Mouse (Mus musculus): Measurements from ENCODE around the gene Arl16. TPM values are rescaled to one million over a fixed set of nuclear protein-coding genes. Genes with fewer than 3 reads are reported as not detected.
A peak's percentile ranks its signal among the peaks of the same experiment; 100 is the strongest.

Arl16 gene
- polyA plus RNA-seq, 1 experiment from 2014 or later, result 56.4 TPM

DNA sequence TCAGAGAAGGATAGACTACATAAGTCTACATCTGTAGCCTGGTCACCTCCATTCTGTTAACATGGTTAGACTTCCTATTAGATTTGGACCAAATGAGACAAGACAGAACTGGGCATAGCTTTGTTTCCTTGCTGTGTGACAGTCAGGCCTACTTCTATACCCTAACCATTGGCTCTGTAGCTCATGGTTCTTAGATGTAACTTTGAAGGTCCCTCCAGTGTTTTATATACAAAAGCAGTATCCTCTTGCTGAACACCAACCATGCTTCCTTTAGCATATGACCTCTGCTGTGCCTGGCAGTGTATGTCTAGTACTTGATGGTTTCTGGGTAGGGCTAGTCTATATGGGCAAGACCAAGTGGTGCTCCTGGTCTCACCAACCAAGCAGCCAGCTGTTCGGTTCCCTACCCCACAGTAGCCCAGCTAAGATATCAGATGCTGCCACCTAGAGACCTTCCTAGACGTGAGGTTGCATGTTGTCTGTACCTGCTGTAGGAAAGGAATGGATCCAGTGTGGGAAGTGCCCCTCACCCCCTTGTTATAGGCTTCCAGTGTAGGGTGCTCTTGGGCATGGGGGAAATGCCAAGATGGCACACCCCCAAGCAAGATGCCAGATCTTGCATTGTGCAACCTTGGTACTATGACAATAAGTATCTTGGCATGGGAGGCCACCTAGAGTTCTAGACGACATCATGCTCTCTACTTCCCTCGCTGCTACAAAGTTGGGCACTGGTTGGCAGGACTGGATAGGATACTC, 23.1 kb upstream of the Arl16 start:
- H3K4me3 ChIP-seq, result peak overlapping the region; percentile 93
- no peak for ATAC-seq (ENCODE audit: low FRiP score, low read depth)
- peak overlapping the region; percentile 95 for H3K4me2 ChIP-seq (replicated peaks)
- H3K9me3 ChIP-seq, result no peaks in the 10 kb centered on the region
- H3K4me1 ChIP-seq, result peaks cover 39% of the 10 kb centered on the region
- peak overlapping the region; percentile 73 for H3K27ac ChIP-seq (replicated peaks)
- peaks cover 44% of the 10 kb centered on the region for H3K36me3 ChIP-seq
- peak overlapping the region; percentile 40; the same call in 1 of the 2 replicates for H3K9ac ChIP-seq (replicated peaks)
- 40% methylated on average over 4 of the region's 4 CpGs for whole genome bisulfite sequencing
- H3K27me3 ChIP-seq, result no peaks in the 10 kb centered on the region

DNA sequence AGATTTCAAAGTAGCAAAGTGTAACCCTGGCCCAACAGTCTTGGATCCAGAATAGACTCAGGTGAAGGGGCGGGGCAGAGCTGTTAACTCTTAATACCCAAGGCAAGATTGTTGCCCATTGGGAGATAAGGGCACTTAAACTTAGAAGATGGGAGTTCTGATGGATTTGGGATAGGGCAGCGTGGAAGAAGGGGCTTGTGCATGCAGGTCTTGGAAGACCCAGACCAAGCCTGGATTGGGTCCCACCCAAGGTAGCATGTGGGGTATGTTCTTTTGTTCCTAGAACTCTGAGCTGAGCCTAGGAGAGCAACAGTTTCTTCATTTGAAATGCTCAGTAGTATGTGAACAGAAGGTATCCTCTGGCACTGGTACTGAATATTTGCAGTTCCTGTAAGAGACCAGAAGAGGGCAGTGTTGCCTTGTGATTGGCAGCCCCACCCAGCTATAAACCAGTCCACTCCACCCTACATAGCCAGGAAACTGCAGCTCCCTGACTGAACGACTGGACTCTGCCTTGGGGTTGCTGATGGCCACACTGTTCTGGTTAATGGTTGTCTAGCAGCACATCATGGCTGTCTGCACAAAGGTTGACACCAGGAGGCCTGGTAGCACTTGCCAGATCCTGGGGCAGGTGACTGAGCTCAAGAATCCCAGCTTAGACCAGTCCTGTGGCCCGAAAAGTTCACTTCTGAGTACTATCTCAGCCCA, 21.8 kb upstream of the Arl16 start:
- peak; percentile 25; the same call in 1 of the 2 replicates for ATAC-seq (ENCODE audit: low FRiP score, low read depth)
- Histone ChIP-seq H3K27ac (replicated peaks) (no peak overlapping the region), H3K36me3 (peaks cover 31% of the 10 kb centered on the region), H3K4me2 (replicated peaks) (no peak overlapping the region), H3K9ac (replicated peaks) (0 out of 2 replicates have a peak overlapping the region, but pooled peaks have one; percentile 7), H3K4me1 (peaks cover 44% of the 10 kb centered on the region), H3K27me3 (no peaks in the 10 kb centered on the region), H3K4me3 (no peak overlapping the region), H3K9me3 (no peaks in the 10 kb centered on the region)
- 62% methylated on average over 4 of the region's 4 CpGs for WGBS

DNA sequence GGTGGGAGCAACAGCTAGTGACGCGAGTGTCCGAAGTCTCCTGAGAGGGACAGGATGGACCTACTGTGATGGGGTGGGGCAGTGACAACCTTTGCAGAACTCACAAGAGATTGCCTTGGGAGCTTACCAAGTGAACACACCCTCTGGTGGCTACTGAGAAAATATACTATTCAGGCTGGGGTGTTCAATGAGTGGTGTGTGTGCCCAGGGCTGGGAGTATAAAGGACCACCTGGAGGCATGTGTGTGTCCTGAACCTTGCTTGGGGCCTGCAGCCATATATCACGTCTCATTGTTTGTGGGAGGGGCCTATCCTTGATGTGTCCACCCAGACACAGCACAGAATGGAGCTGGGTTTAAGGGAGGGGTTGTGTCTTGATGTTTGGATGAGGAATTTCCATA, 21.1 kb upstream of the Arl16 start:
- no peak overlapping the region for H3K9ac ChIP-seq (replicated peaks)
- no peak overlapping the region for H3K4me3 ChIP-seq
- no peaks in the 10 kb centered on the region for H3K27me3 ChIP-seq
- H3K4me1 ChIP-seq, result peaks cover 45% of the 10 kb centered on the region
- ATAC-seq (ENCODE audit: low FRiP score, low read depth), result no peak
- WGBS, result 85% methylated on average over 4 of the region's 4 CpGs
- no peaks in the 10 kb centered on the region for H3K9me3 ChIP-seq
- no peak overlapping the region for H3K27ac ChIP-seq (replicated peaks)
- H3K36me3 ChIP-seq, result peaks cover 33% of the 10 kb centered on the region
- H3K4me2 ChIP-seq (replicated peaks), result no peak overlapping the region

DNA sequence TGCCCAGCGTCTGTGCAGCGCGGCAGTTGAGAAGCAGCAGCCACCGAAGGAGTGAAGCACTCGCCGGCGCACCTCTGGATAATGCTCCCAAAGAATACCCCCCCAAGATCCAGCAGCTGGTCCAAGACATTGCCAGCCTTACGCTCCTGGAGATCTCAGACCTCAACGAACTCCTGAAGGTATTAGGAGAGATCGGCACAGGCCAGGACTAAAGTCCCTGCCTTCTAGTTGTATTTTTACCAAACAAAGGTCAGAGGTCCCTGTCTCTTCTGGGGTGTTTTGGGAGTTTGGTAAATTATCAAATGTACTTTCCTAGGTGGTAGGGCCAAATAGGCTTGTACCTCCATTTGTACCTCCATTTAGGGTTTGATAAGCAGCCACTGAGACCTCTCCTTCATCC, 17.8 kb upstream of the Arl16 start:
- no peak overlapping the region for H3K27ac ChIP-seq (replicated peaks)
- no peak for ATAC-seq (ENCODE audit: low FRiP score, low read depth)

GRCm38 (mm10) chr11:120484265-120484981, 17.0 kb upstream of the Arl16 start, which contains the start of gene Mrpl12:
Gene Mrpl12 (plus strand): TSS chr11:120484613.
- peak within 1 kb of the TSS; percentile 81 for H3K4me2 ChIP-seq (replicated peaks)
- peak; percentile 95 for ATAC-seq (ENCODE audit: low FRiP score, low read depth)
- under 1% methylated on average over 60 of the region's 60 CpGs for WGBS
- peak within 1 kb of the TSS; percentile 87 for H3K27ac ChIP-seq (replicated peaks)
- peak within 1 kb of the TSS; percentile 88 for H3K9ac ChIP-seq (replicated peaks)
- peaks cover 69% of the 10 kb centered on the region for H3K36me3 ChIP-seq
- H3K4me3 ChIP-seq, result peak within 1 kb of the TSS; percentile 89
- peaks cover 21% of the 10 kb centered on the region for H3K4me1 ChIP-seq
- no peaks in the 10 kb centered on the region for H3K27me3 ChIP-seq
- H3K9me3 ChIP-seq, result no peaks in the 10 kb centered on the region

More for the DNA sequence above, 17.8 kb upstream of the Arl16 start:
- WGBS, result 10% methylated on average over 10 of the region's 10 CpGs
- H3K4me2 ChIP-seq (replicated peaks), result peak overlapping the region; percentile 81
- H3K4me3 ChIP-seq, result peak overlapping the region; percentile 89
- H3K4me1 ChIP-seq, result peaks cover 21% of the 10 kb centered on the region
- H3K36me3 ChIP-seq, result peaks cover 64% of the 10 kb centered on the region
- H3K9me3 ChIP-seq, result no peaks in the 10 kb centered on the region
- H3K9ac ChIP-seq (replicated peaks), result peak overlapping the region; percentile 88
- no peaks in the 10 kb centered on the region for H3K27me3 ChIP-seq

- peaks cover 72% of the 10 kb centered on the region for H3K36me3 ChIP-seq
- WGBS, result 93% methylated on average over 7 of the region's 7 CpGs
- peak overlapping the region; percentile 81 for H3K4me2 ChIP-seq (replicated peaks)
- H3K9ac ChIP-seq (replicated peaks), result peak overlapping the region; percentile 88
- ATAC-seq (ENCODE audit: low FRiP score, low read depth), result no peak
- peak overlapping the region; percentile 89 for H3K4me3 ChIP-seq
- peaks cover 21% of the 10 kb centered on the region for H3K4me1 ChIP-seq
- no peaks in the 10 kb centered on the region for H3K27me3 ChIP-seq
- peak overlapping the region; percentile 87 for H3K27ac ChIP-seq (replicated peaks)
- no peaks in the 10 kb centered on the region for H3K9me3 ChIP-seq
These were observed 16.1 kb upstream of the Arl16 start for GRCm38 (mm10) chr11:120483448-120483934.

DNA sequence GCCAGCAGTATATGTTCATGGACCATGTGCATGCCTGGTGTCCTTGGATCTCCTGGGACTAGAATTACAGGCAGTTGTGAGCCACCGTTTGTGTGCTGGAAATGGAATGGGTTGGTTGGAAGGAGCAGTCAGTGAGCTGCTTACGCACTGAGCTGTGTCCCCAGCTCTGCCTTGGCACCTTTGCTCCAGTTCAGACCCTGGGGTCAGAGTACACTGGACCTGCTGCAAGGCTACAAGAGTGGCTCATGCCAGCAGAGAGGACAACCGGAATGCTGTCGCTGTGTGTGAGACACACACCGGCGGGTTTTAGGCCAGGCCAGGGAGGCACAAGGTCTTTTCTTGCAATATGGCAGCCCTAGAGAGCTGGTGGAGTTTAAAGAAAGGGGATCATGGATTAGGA, 4.6 kb upstream of the Arl16 start:
- H3K4me3 ChIP-seq, result no peak overlapping the region
- H3K36me3 ChIP-seq, result peaks cover 79% of the 10 kb centered on the region
- WGBS, result 98% methylated on average over 6 of the region's 6 CpGs
- no peaks in the 10 kb centered on the region for H3K9me3 ChIP-seq
- H3K27ac ChIP-seq (replicated peaks), result no peak overlapping the region
- no peak for ATAC-seq (ENCODE audit: low FRiP score, low read depth)
- H3K4me1 ChIP-seq, result peaks cover 10% of the 10 kb centered on the region
- no peaks in the 10 kb centered on the region for H3K27me3 ChIP-seq
- no peak overlapping the region for H3K9ac ChIP-seq (replicated peaks)
- no peak overlapping the region for H3K4me2 ChIP-seq (replicated peaks)

DNA sequence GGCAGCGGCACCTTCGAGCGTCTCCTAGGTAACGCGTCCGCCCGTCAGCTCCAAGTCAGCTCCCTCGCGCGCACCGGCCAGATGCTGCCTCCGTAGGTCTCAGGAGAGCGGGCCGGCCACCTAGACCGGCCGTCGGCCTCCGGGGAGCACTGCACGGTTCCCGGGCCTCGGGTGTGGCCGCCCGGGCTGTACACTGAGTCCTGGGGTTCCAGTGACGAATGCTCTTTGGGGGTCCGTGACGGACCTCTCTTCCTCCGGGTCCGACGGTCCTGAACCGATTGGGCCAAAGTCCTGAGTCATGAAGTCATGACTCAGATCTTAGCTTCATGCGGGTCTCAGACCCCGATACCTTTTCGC, 307 bp upstream of the Arl16 start:
- Histone ChIP-seq H3K27me3 (no peaks in the 10 kb centered on the region), H3K9ac (replicated peaks) (peak overlapping the region; percentile 82), H3K36me3 (peaks cover 56% of the 10 kb centered on the region), H3K4me1 (peaks cover 24% of the 10 kb centered on the region), H3K9me3 (no peaks in the 10 kb centered on the region), H3K4me3 (peak overlapping the region; percentile 95), H3K4me2 (replicated peaks) (peak overlapping the region; percentile 92), H3K27ac (replicated peaks) (peak overlapping the region; percentile 72)
- ATAC-seq (ENCODE audit: low FRiP score, low read depth), result peak; percentile 67
- WGBS, result under 1% methylated on average over 33 of the region's 33 CpGs

- WGBS, result 97% methylated on average over 4 of the region's 4 CpGs
- Histone ChIP-seq H3K4me1 (peaks cover 24% of the 10 kb centered on the region), H3K36me3 (peaks cover 55% of the 10 kb centered on the region), H3K27ac (replicated peaks) (no peak overlapping the region), H3K4me3 (no peak overlapping the region), H3K9ac (replicated peaks) (no peak overlapping the region), H3K9me3 (no peaks in the 10 kb centered on the region), H3K27me3 (no peaks in the 10 kb centered on the region), H3K4me2 (replicated peaks) (no peak overlapping the region)
- ATAC-seq (ENCODE audit: low FRiP score, low read depth), result no peak
These were observed 1.9 kb downstream of the Arl16 start for GRCm38 (mm10) chr11:120465521-120465920.

DNA sequence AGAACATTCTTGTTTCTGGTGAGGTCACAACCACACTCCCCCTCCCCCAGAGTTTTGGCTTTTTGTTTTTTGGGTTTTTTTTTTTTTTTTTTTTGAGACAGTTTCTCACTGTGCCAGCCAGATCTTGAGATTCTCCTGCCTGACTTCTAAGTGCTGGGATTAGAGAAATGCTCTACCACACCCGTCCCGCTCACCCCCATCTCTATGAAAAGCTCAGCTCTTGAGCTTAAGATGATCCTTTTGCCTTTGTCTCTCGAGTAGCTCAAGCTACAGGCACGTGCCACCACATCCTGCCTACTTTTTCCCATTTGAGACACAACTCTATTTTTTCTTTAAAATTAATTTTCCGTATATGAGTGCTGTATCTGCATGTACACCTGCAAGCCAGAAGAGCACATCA, 3.0 kb downstream of the Arl16 start:
- no peak overlapping the region for H3K27ac ChIP-seq (replicated peaks)
- peaks cover 24% of the 10 kb centered on the region for H3K4me1 ChIP-seq
- no peak overlapping the region for H3K4me2 ChIP-seq (replicated peaks)
- H3K9ac ChIP-seq (replicated peaks), result no peak overlapping the region
- no peak for ATAC-seq (ENCODE audit: low FRiP score, low read depth)
- H3K27me3 ChIP-seq, result no peaks in the 10 kb centered on the region
- WGBS, result 88% methylated on average over 5 of the region's 5 CpGs
- H3K36me3 ChIP-seq, result peaks cover 51% of the 10 kb centered on the region
- H3K4me3 ChIP-seq, result no peak overlapping the region
- H3K9me3 ChIP-seq, result no peaks in the 10 kb centered on the region

DNA sequence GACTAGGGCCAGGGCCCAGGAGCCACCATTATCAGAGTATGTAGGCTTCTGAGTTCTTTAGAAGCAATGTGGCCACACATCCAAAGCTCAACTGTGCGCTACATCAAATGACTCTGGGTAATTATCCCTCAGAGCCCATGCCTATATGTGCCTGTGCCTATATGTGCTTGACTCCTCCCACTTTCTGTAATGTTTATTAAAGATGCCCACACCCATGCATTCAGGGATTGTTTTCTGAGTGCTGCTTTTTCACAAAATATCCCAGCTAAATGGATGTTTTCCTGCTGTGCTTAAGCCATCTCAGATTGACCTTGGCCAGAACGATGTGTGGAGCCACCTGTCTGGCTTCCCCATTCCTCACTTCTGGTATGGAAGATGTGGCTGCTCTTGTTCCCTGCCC, 3.9 kb downstream of the Arl16 start:
- H3K36me3 ChIP-seq, result peaks cover 48% of the 10 kb centered on the region
- 87% methylated on average over 2 of the region's 2 CpGs for WGBS

More for the DNA sequence above, 3.9 kb downstream of the Arl16 start:
- Histone ChIP-seq H3K27ac (replicated peaks) (no peak overlapping the region), H3K9me3 (no peaks in the 10 kb centered on the region), H3K4me2 (replicated peaks) (no peak overlapping the region), H3K9ac (replicated peaks) (no peak overlapping the region), H3K4me1 (peaks cover 29% of the 10 kb centered on the region), H3K4me3 (no peak overlapping the region), H3K27me3 (no peaks in the 10 kb centered on the region)
- ATAC-seq (ENCODE audit: low FRiP score, low read depth), result no peak
